Mouse (Mus musculus) embryonic fibroblast, embryonic 13.5 days (primary cell): ENCODE results near the gene Optc. TPM values are rescaled to one million over a fixed set of nuclear protein-coding genes. Genes with fewer than 3 reads are reported as not detected.

Source experiments
- H3K27ac ChIP-seq: 2 replicates; pipeline ENCODE4 v1.5.1; 2012; ENCODE audit warnings: low read length, control low read depth, inconsistent platforms; ENCODE audit not compliant: insufficient read depth
- H3K4me1 ChIP-seq: 2 replicates; pipeline ENCODE4 v1.6.1; 2011; ENCODE audit warnings: low read length; ENCODE audit not compliant: control insufficient read depth, insufficient read depth
- H3K4me3 ChIP-seq: 2 replicates; pipeline ENCODE4 v1.5.1; 2011; ENCODE audit warnings: mild to moderate bottlenecking, control low read depth, low read length; ENCODE audit not compliant: insufficient read depth
- CTCF ChIP-seq: IDR thresholded peaks from 2 replicates; pipeline ENCODE4 v1.5.1; 2011; ENCODE audit warnings: mild to moderate bottlenecking, control low read depth, low read length, moderate library complexity, borderline replicate concordance; ENCODE audit not compliant: insufficient read depth
- POLR2A ChIP-seq: IDR thresholded peaks from 2 replicates; pipeline ENCODE4 v1.6.1; 2011; ENCODE audit warnings: low read depth, mild to moderate bottlenecking, control low read depth, low read length, moderate library complexity
- polyA plus RNA-seq: library from polyadenylated mRNA; stranded (reverse); fragments of >200 nt; gene quantifications from 2 replicates; pipeline ENCODE4 v1.2.4, GENCODE M21; 2011; ENCODE audit warnings: low read depth; ENCODE audit not compliant: missing spikeins, insufficient read length

The Optc gene
- polyA plus RNA-seq, 1 experiment: 4.3 TPM

GRCm38 (mm10) chr1:133920401-133920800 lies 12.6 kb upstream of the Optc start:
- TF ChIP-seq POLR2A (no peak), CTCF (no peak)
- Histone ChIP-seq H3K4me1 (peaks cover 8% of the 10 kb centered on the region; the same call in 1 of the 2 replicates), H3K4me3 (no peak overlapping the region), H3K27ac (no peak overlapping the region)

- TF ChIP-seq POLR2A (no peak), CTCF (no peak)
- no peak overlapping the region for H3K27ac ChIP-seq
These were observed 10.3 kb upstream of the Optc start for GRCm38 (mm10) chr1:133918088-133918470.

GRCm38 (mm10) chr1:133917456-133918087 lies 9.8 kb upstream of the Optc start:
- TF ChIP-seq POLR2A: no peak
- TF ChIP-seq CTCF: no peak
- Histone ChIP-seq H3K27ac (no peak overlapping the region), H3K4me1 (peaks cover 8% of the 10 kb centered on the region; the same call in 1 of the 2 replicates), H3K4me3 (no peak overlapping the region)

More at GRCm38 (mm10) chr1:133918088-133918470, 10.3 kb upstream of the Optc start:
- Histone ChIP-seq H3K4me1 (peaks cover 8% of the 10 kb centered on the region; the same call in 1 of the 2 replicates), H3K4me3 (no peak overlapping the region)

GRCm38 (mm10) chr1:133915723-133916355 lies 8.0 kb upstream of the Optc start:
- Histone ChIP-seq H3K4me1 (peaks cover 5% of the 10 kb centered on the region; the same call in 1 of the 2 replicates), H3K27ac (peak overlapping the region; percentile 38), H3K4me3 (no peak overlapping the region)
- TF ChIP-seq POLR2A (no peak), CTCF (no peak)

- no peak for TF ChIP-seq POLR2A
- TF ChIP-seq CTCF: no peak
- Histone ChIP-seq H3K4me3 (no peak overlapping the region), H3K27ac (no peak overlapping the region), H3K4me1 (peaks cover 10% of the 10 kb centered on the region)
These were observed 7.3 kb upstream of the Optc start for GRCm38 (mm10) chr1:133915115-133915514.

GRCm38 (mm10) chr1:133913018-133913417 lies 5.2 kb upstream of the Optc start:
- Histone ChIP-seq H3K4me3 (no peak overlapping the region), H3K4me1 (peaks cover 17% of the 10 kb centered on the region), H3K27ac (no peak overlapping the region)
- no peak for TF ChIP-seq CTCF
- no peak for TF ChIP-seq POLR2A

GRCm38 (mm10) chr1:133911456-133911855 lies 3.7 kb upstream of the Optc start:
- Histone ChIP-seq H3K4me3 (no peak overlapping the region), H3K4me1 (peaks cover 15% of the 10 kb centered on the region), H3K27ac (no peak overlapping the region)
- TF ChIP-seq CTCF: peak; percentile 82; the same call in 1 of the 2 replicates
- no peak for TF ChIP-seq POLR2A

GRCm38 (mm10) chr1:133911008-133911407 lies 3.2 kb upstream of the Optc start:
- Histone ChIP-seq H3K4me3 (no peak overlapping the region), H3K27ac (no peak overlapping the region), H3K4me1 (peaks cover 12% of the 10 kb centered on the region)
- no peak for TF ChIP-seq CTCF
- no peak for TF ChIP-seq POLR2A

- TF ChIP-seq POLR2A (no peak), CTCF (no peak)
- Histone ChIP-seq H3K4me3 (no peak overlapping the region), H3K4me1 (peaks cover 12% of the 10 kb centered on the region), H3K27ac (peak overlapping the region; percentile 70)
These were observed 2.3 kb upstream of the Optc start for GRCm38 (mm10) chr1:133910108-133910507.

GRCm38 (mm10) chr1:133908659-133909575 lies 1.1 kb upstream of the Optc start:
- peak; percentile 57 for TF ChIP-seq POLR2A
- TF ChIP-seq CTCF: no peak
- Histone ChIP-seq H3K27ac (peak overlapping the region; percentile 78), H3K4me1 (peaks cover 12% of the 10 kb centered on the region), H3K4me3 (0 out of 2 replicates have a peak overlapping the region, but pooled peaks have one; percentile 6)
